Mouse (Mus musculus): ENCODE data around the gene Alk. TPM values are rescaled to one million over a fixed set of nuclear protein-coding genes. Genes with fewer than 3 reads are reported as not detected.

The Alk gene
- polyA plus RNA-seq, 1 experiment: not detected

GRCm38 (mm10) chr17:72395956-72396355 is 208.5 kb downstream of the Alk start:
- Histone ChIP-seq H3K27me3 (ENCODE audit: control insufficient read depth, insufficient read depth, insufficient read length) (no peaks in the 10 kb centered on the region), H3ac (ENCODE audit: control insufficient read depth, insufficient read length, low read depth) (no peak overlapping the region), H3K36me3 (ENCODE audit: control insufficient read depth, insufficient read depth) (no peaks in the 10 kb centered on the region), H3K79me2 (ENCODE audit: control insufficient read depth, insufficient read depth) (no peaks in the 10 kb centered on the region), H3K4me3 (ENCODE audit: insufficient read depth, poor library complexity, severe bottlenecking) (no peak overlapping the region), H3K79me3 (ENCODE audit: low read depth) (no peaks in the 10 kb centered on the region)
- no peak for TF ChIP-seq MAX (IDR thresholded peaks at IDR 0.05)
- no peak for TF ChIP-seq FOSL1 (IDR thresholded peaks at IDR 0.05; ENCODE audit: insufficient read depth, low read length, poor library complexity, severe bottlenecking)
- TF ChIP-seq CTCF (IDR thresholded peaks at IDR 0.05; ENCODE audit: control insufficient read depth, insufficient read depth, insufficient read length): no peak
- no peak for TF ChIP-seq USF1 (IDR thresholded peaks at IDR 0.05; ENCODE audit: low read depth)
- TF ChIP-seq CEBPB (IDR thresholded peaks at IDR 0.05; ENCODE audit: low read depth): no peak
- TF ChIP-seq MYOD1 (IDR thresholded peaks at IDR 0.05; ENCODE audit: control insufficient read depth, insufficient read length, low read depth): no peak
- no peak for TF ChIP-seq MYOG (IDR thresholded peaks at IDR 0.05; ENCODE audit: control insufficient read depth, extremely low read depth, insufficient read length)

- no peaks in the 10 kb centered on the region for H3K79me3 ChIP-seq (ENCODE audit: low read depth)
- H3K79me2 ChIP-seq (ENCODE audit: control insufficient read depth, insufficient read depth): no peaks in the 10 kb centered on the region
- H3K4me3 ChIP-seq (ENCODE audit: insufficient read depth, poor library complexity, severe bottlenecking): no peak overlapping the region
- H3K36me3 ChIP-seq (ENCODE audit: control insufficient read depth, insufficient read depth): no peaks in the 10 kb centered on the region
- no peak overlapping the region for H3ac ChIP-seq (ENCODE audit: control insufficient read depth, insufficient read length, low read depth)
- TF ChIP-seq USF1 (IDR thresholded peaks at IDR 0.05; ENCODE audit: low read depth) (no peak), FOSL1 (IDR thresholded peaks at IDR 0.05; ENCODE audit: insufficient read depth, low read length, poor library complexity, severe bottlenecking) (no peak)
- H3K27me3 ChIP-seq (ENCODE audit: control insufficient read depth, insufficient read depth, insufficient read length): no peaks in the 10 kb centered on the region
Measured at GRCm38 (mm10) chr17:72368991-72369390, 235.4 kb downstream of the Alk start.

GRCm38 (mm10) chr17:72362811-72363496 is 241.5 kb downstream of the Alk start:
- TF ChIP-seq MYOD1 (IDR thresholded peaks at IDR 0.05; ENCODE audit: control insufficient read depth, insufficient read length, low read depth) (no peak), FOSL1 (IDR thresholded peaks at IDR 0.05; ENCODE audit: insufficient read depth, low read length, poor library complexity, severe bottlenecking) (no peak), MAX (IDR thresholded peaks at IDR 0.05) (no peak), CTCF (IDR thresholded peaks at IDR 0.05; ENCODE audit: control insufficient read depth, insufficient read depth, insufficient read length) (no peak), CEBPB (IDR thresholded peaks at IDR 0.05; ENCODE audit: low read depth) (no peak), MYOG (IDR thresholded peaks at IDR 0.05; ENCODE audit: control insufficient read depth, extremely low read depth, insufficient read length) (no peak), USF1 (IDR thresholded peaks at IDR 0.05; ENCODE audit: low read depth) (no peak)
- Histone ChIP-seq H3K79me2 (ENCODE audit: control insufficient read depth, insufficient read depth) (no peaks in the 10 kb centered on the region), H3K36me3 (ENCODE audit: control insufficient read depth, insufficient read depth) (no peaks in the 10 kb centered on the region), H3K27me3 (ENCODE audit: control insufficient read depth, insufficient read depth, insufficient read length) (no peaks in the 10 kb centered on the region), H3ac (ENCODE audit: control insufficient read depth, insufficient read length, low read depth) (no peak overlapping the region), H3K4me3 (ENCODE audit: insufficient read depth, poor library complexity, severe bottlenecking) (no peak overlapping the region), H3K79me3 (ENCODE audit: low read depth) (no peaks in the 10 kb centered on the region)

GRCm38 (mm10) chr17:72361961-72362360 is 242.5 kb downstream of the Alk start:
- Histone ChIP-seq H3K27me3 (ENCODE audit: control insufficient read depth, insufficient read depth, insufficient read length) (no peaks in the 10 kb centered on the region), H3K36me3 (ENCODE audit: control insufficient read depth, insufficient read depth) (no peaks in the 10 kb centered on the region), H3K79me2 (ENCODE audit: control insufficient read depth, insufficient read depth) (no peaks in the 10 kb centered on the region), H3ac (ENCODE audit: control insufficient read depth, insufficient read length, low read depth) (no peak overlapping the region), H3K79me3 (ENCODE audit: low read depth) (no peaks in the 10 kb centered on the region), H3K4me3 (ENCODE audit: insufficient read depth, poor library complexity, severe bottlenecking) (no peak overlapping the region)
- TF ChIP-seq USF1 (IDR thresholded peaks at IDR 0.05; ENCODE audit: low read depth) (no peak), CEBPB (IDR thresholded peaks at IDR 0.05; ENCODE audit: low read depth) (no peak), FOSL1 (IDR thresholded peaks at IDR 0.05; ENCODE audit: insufficient read depth, low read length, poor library complexity, severe bottlenecking) (no peak), MAX (IDR thresholded peaks at IDR 0.05) (no peak), MYOD1 (IDR thresholded peaks at IDR 0.05; ENCODE audit: control insufficient read depth, insufficient read length, low read depth) (no peak), MYOG (IDR thresholded peaks at IDR 0.05; ENCODE audit: control insufficient read depth, extremely low read depth, insufficient read length) (no peak), CTCF (IDR thresholded peaks at IDR 0.05; ENCODE audit: control insufficient read depth, insufficient read depth, insufficient read length) (no peak)

GRCm38 (mm10) chr17:72356759-72357302 is 247.6 kb downstream of the Alk start:
- no peaks in the 10 kb centered on the region for H3K79me3 ChIP-seq (ENCODE audit: low read depth)
- no peaks in the 10 kb centered on the region for H3K27me3 ChIP-seq (ENCODE audit: control insufficient read depth, insufficient read depth, insufficient read length)
- no peaks in the 10 kb centered on the region for H3K36me3 ChIP-seq (ENCODE audit: control insufficient read depth, insufficient read depth)
- no peak overlapping the region for H3ac ChIP-seq (ENCODE audit: control insufficient read depth, insufficient read length, low read depth)
- TF ChIP-seq MYOG (IDR thresholded peaks at IDR 0.05; ENCODE audit: control insufficient read depth, extremely low read depth, insufficient read length): no peak
- TF ChIP-seq CEBPB (IDR thresholded peaks at IDR 0.05; ENCODE audit: low read depth): no peak
- no peak for TF ChIP-seq MAX (IDR thresholded peaks at IDR 0.05)
- TF ChIP-seq MYOD1 (IDR thresholded peaks at IDR 0.05; ENCODE audit: control insufficient read depth, insufficient read length, low read depth): no peak
- no peak for TF ChIP-seq USF1 (IDR thresholded peaks at IDR 0.05; ENCODE audit: low read depth)
- no peak for TF ChIP-seq FOSL1 (IDR thresholded peaks at IDR 0.05; ENCODE audit: insufficient read depth, low read length, poor library complexity, severe bottlenecking)
- no peak for TF ChIP-seq CTCF (IDR thresholded peaks at IDR 0.05; ENCODE audit: control insufficient read depth, insufficient read depth, insufficient read length)
- H3K79me2 ChIP-seq (ENCODE audit: control insufficient read depth, insufficient read depth): no peaks in the 10 kb centered on the region
- H3K4me3 ChIP-seq (ENCODE audit: insufficient read depth, poor library complexity, severe bottlenecking): no peak overlapping the region

Measured in C2C12 (cell line).